Comparison of ENCODE assay signal across 10 mouse cellular contexts in the genomic region with DNA sequence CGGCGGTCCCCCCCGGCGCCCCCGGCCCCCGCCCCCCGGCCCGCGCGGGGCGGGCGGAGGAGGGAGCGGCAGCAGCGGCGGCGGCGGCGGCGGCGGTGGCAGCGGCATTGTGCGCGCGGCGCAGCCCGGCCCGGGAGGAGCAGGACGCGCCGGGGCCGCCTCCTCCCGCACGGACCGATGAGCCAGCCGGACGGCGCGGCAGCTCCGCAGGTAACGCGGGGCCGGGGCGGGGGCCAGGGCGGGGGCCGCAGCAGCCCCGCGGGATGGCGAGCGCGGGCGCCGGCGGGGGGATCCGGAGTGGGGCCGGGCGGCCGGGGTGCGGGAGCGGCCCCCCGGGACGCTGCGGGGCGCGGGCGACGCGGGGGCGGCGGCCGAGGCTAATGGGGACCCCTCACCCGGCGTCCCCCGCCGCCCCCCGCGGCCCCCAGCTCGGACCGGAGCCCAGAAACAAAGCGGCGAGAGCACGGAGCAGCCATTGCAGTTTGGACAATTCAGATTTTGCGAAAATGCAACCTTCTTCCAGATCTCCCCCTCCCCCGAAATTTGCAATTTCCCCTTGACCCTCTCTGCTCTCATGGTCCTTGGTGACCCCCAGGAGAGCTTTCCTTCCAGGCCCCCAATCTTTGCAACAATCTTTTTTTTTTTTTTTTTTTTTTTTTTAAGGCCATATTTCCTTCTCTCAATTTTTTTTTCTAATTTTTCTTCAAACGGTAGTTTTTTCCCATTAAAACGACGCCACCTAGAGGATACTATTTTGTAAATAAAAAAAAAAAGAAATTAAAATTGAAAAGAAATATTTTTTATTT. TPM values are rescaled to one million over a fixed set of nuclear protein-coding genes. Genes with fewer than 3 reads are reported as not detected.
DNase-seq lines count a peak whose midpoint lies in the region; ATAC-seq and TF ChIP-seq lines count a peak whose summit lies in the region.
"Had no signal": no experiment of that assay in that cellular context is flagged by ENCODE, and none has a peak within 500 bp of the region (broad histone marks: within the 10 kb centered on the region; RNA-seq: fewer than 3 reads in every experiment).

Gene Zfp618 (plus strand): TSS at position 77 of the 806 bp plus-strand sequence.

- no peak within 1 kb of the TSS for H3K27ac ChIP-seq in heart, adult 2 months
- H3K27ac ChIP-seq in heart, postnatal 0 days (ENCODE audit: low read depth): peak within 1 kb of the TSS; percentile 63
- peak within 1 kb of the TSS; percentile 94 for H3K27ac ChIP-seq in limb, embryonic 15.5 days
- no peak within 1 kb of the TSS for H3K27ac ChIP-seq in olfactory bulb, adult 2 months (ENCODE audit: insufficient read depth, low read depth, low read length)
- H3K27ac ChIP-seq: macrophage had no signal

- TF ChIP-seq EP300 in heart, adult 2 months (IDR thresholded peaks at IDR 0.05; ENCODE audit: insufficient read depth, low read depth, low read length): no peak
- TF ChIP-seq EP300 in heart, postnatal 0 days (IDR thresholded peaks at IDR 0.05; ENCODE audit: low read depth): no peak

- in situ Hi-C loops in Patski (cut with MboI; ENCODE audit: low pct_unique_long_range_greater_than_20kb): loop anchor here (5.0 kb wide), 1 partner anchor 102 kb away; no protein-coding TSS in a partner anchor

- H3K4me2 ChIP-seq in heart, postnatal 0 days (ENCODE audit: low read depth, low read length): peak within 1 kb of the TSS; percentile 86
- H3K4me2 ChIP-seq in limb, embryonic 15.5 days: peak within 1 kb of the TSS; percentile 60

- H3K9me3 ChIP-seq in heart, postnatal 0 days (replicated peaks; ENCODE audit: control insufficient read depth, low read length): no peaks in the 10 kb centered on the region
- H3K9me3 ChIP-seq in limb, embryonic 15.5 days: no peaks in the 10 kb centered on the region

- H3K27me3 ChIP-seq in heart, adult 2 months (ENCODE audit: control insufficient read depth, insufficient read depth, low read length): no peaks in the 10 kb centered on the region
- no peaks in the 10 kb centered on the region for H3K27me3 ChIP-seq in Patski
- no peaks in the 10 kb centered on the region for H3K27me3 ChIP-seq in heart, postnatal 0 days (ENCODE audit: control insufficient read depth, insufficient read depth, low read length)
- no peaks in the 10 kb centered on the region for H3K27me3 ChIP-seq in limb, embryonic 15.5 days

- no peaks in the 10 kb centered on the region for H3K4me1 ChIP-seq in heart, adult 2 months (ENCODE audit: control insufficient read depth, insufficient read depth, low read length)
- H3K4me1 ChIP-seq in heart, postnatal 0 days (ENCODE audit: control insufficient read depth, insufficient read depth): no peaks in the 10 kb centered on the region
- peaks cover 19% of the 10 kb centered on the region for H3K4me1 ChIP-seq in limb, embryonic 15.5 days
- H3K4me1 ChIP-seq in olfactory bulb, adult 2 months (ENCODE audit: control insufficient read depth, insufficient read depth, low read length): peaks cover 5% of the 10 kb centered on the region

- H3K4me3 ChIP-seq in heart, adult 2 months: peak within 1 kb of the TSS; percentile 54
- H3K4me3 ChIP-seq in heart, postnatal 0 days (ENCODE audit: low read depth, low read length): peak within 1 kb of the TSS; percentile 96
- peak within 1 kb of the TSS; percentile 84 for H3K4me3 ChIP-seq in limb, embryonic 15.5 days
- H3K4me3 ChIP-seq in olfactory bulb, adult 2 months (ENCODE audit: insufficient read depth, low read depth, low read length): peak within 1 kb of the TSS; percentile 64

- DNase-seq in heart, adult 2 months: peak; percentile 25 to 48
- no peak for DNase-seq in heart, postnatal 25 days (ENCODE audit: low spot score)
- no peak for DNase-seq in Patski (ENCODE audit: low read depth, low spot score)
- DNase-seq in cerebellum, postnatal 36 days: peak; percentile 7 to 35
- DNase-seq in heart, postnatal 0 days (ENCODE audit: low spot score): peak; percentile 27

- ATAC-seq in Patski: no peak
- peak; percentile 74 for ATAC-seq in heart, postnatal 0 days (ENCODE audit: insufficient read depth, low read depth)
- ATAC-seq in limb, embryonic 15.5 days (ENCODE audit: insufficient number of reproducible peaks, low FRiP score, low TSS enrichment, low read depth): no peak
- ATAC-seq in megakaryocyte-erythroid progenitor cell, adult 5-6 weeks (replicated peaks; ENCODE audit: low FRiP score, low TSS enrichment, poor library complexity, severe bottlenecking): no peak

- peak within 1 kb of the TSS; percentile 58 for H3K9ac ChIP-seq in heart, adult 2 months (ENCODE audit: low read depth, low read length)
- peak within 1 kb of the TSS; percentile 97 for H3K9ac ChIP-seq in heart, postnatal 0 days (replicated peaks; ENCODE audit: low read depth, low read length)
- H3K9ac ChIP-seq in limb, embryonic 15.5 days: peak within 1 kb of the TSS; percentile 97

- WGBS in heart, adult 2 months: 7% methylated on average over 72 of the region's 86 CpGs
- WGBS in heart, postnatal 0 days: 1% methylated on average over 27 of the region's 86 CpGs
- 1% methylated on average over 18 of the region's 86 CpGs for WGBS in limb, embryonic 15.5 days
- 11% methylated on average over 86 of the region's 86 CpGs for WGBS in olfactory bulb, adult 2 months

- H3K79me2 ChIP-seq in heart, adult 2 months (replicated peaks; ENCODE audit: control insufficient read depth, insufficient read depth, low read length): no peaks in the 10 kb centered on the region

- no peaks in the 10 kb centered on the region for H3K36me3 ChIP-seq in heart, adult 2 months (ENCODE audit: control insufficient read depth, insufficient read depth, low read length)
- H3K36me3 ChIP-seq in heart, postnatal 0 days (replicated peaks; ENCODE audit: control insufficient read depth, insufficient read depth, low read length): no peaks in the 10 kb centered on the region
- no peaks in the 10 kb centered on the region for H3K36me3 ChIP-seq in limb, embryonic 15.5 days
- H3K36me3 ChIP-seq: G1E had no signal

- TF ChIP-seq POLR2A in heart, adult 2 months (IDR thresholded peaks at IDR 0.05; ENCODE audit: insufficient read depth, low read depth, low read length): no peak
- no peak for TF ChIP-seq POLR2A in olfactory bulb, adult 2 months (IDR thresholded peaks at IDR 0.05; ENCODE audit: insufficient read depth, low read depth, low read length)

- intact Hi-C loops in heart, adult 2 months (cut with DNase I): loop anchor here (10.0 kb wide), 1 partner anchor 141 kb away; no protein-coding TSS in a partner anchor
- intact Hi-C loops in heart, postnatal 25 days (cut with DNase I): loop anchor here (5.0 to 10.0 kb wide), 3 partner anchors 73 to 181 kb away; no protein-coding TSS in a partner anchor

- peak; percentile 56 for TF ChIP-seq CTCF in heart, adult 2 months (IDR thresholded peaks at IDR 0.05)
- TF ChIP-seq CTCF in Patski (IDR thresholded peaks at IDR 0.05): peak; percentile 29
- TF ChIP-seq CTCF in heart, postnatal 0 days (IDR thresholded peaks at IDR 0.05; ENCODE audit: low read depth): no peak
- TF ChIP-seq CTCF in olfactory bulb, adult 2 months (IDR thresholded peaks at IDR 0.05; ENCODE audit: insufficient read depth, low read depth, low read length): no peak

- POLR2A ChIA-PET in Patski (lab: Charles Lee): interaction anchor here (0.6 to 1.0 kb wide), 4 partner anchors 17 to 87 kb away, joined by 3 to 7 read pairs (median 4); no protein-coding TSS in a partner anchor

- CTCF ChIA-PET in Patski (lab: Charles Lee): no interaction called here

RNA-seq across cellular contexts. Expression of gene Zfp618, which starts in this region (rescaled TPM):
- 1 to 10 TPM in 1 of 2 experiments, under 1 TPM in 1; 0.37 to 2.2 TPM for total RNA-seq in heart, adult 2 months (2021)
- polyA plus RNA-seq in heart, adult 2 months (2012; rRNA removed): 0.25 and 0.47 TPM in 2 replicates
- total RNA-seq in heart, postnatal 25 days (2021): under 1 TPM; 0.36 to 0.48 TPM
- polyA plus RNA-seq in Patski (2021): 16.5 TPM
- 5.9 and 7.5 TPM in 2 replicates for total RNA-seq in heart, postnatal 0 days (2014; rRNA removed; ENCODE audit: low replicate concordance)
- 3.9 and 4.2 TPM in 2 replicates for polyA plus RNA-seq in heart, postnatal 0 days (2015; fragmentation: Nextera tagmentation; extraction: Ambion mirVana)
- polyA plus RNA-seq in limb, embryonic 15.5 days (2015; fragmentation: Nextera tagmentation; extraction: Ambion mirVana): 26.2 and 32.5 TPM in 2 replicates
- polyA plus RNA-seq in olfactory bulb, adult 2 months (2012; ENCODE audit: insufficient read depth, insufficient read length, low replicate concordance, missing spikeins): not detected in 2 replicates
- 1.4 TPM in 1 of 2 replicates, not detected in the other for total RNA-seq in megakaryocyte-erythroid progenitor cell, adult 5-6 weeks (2014; fragmentation: Nextera tagmentation)
- total RNA-seq in megakaryocyte-erythroid progenitor cell, adult 5-6 weeks (2017): not detected in 2 replicates
- polyA plus RNA-seq: G1E, macrophage had no signal

Comparison
In these comparisons a context has a peak if more than half of its experiments do, and no peak if none do; other contexts are left out.
1. DNase-seq: peak in heart, adult 2 months (2 of 2), cerebellum, postnatal 36 days (2 of 2) and heart, postnatal 0 days (single experiment); none in heart, postnatal 25 days (single experiment) and Patski (single experiment).
2. H3K27ac ChIP-seq: peak in heart, postnatal 0 days (single experiment) and limb, embryonic 15.5 days (single experiment); none in heart, adult 2 months (single experiment) and olfactory bulb, adult 2 months (single experiment).
3. CTCF ChIP-seq: peak in heart, adult 2 months (single experiment) and Patski (single experiment); none in heart, postnatal 0 days (single experiment) and olfactory bulb, adult 2 months (single experiment).
4. Peak in every context shown above with its lines, with median percentiles within 50 percentile points of each other: H3K4me3 ChIP-seq and H3K9ac ChIP-seq.